Mouse (Mus musculus) splenic B cell, adult 2 months (primary cell): ENCODE data around the gene Gast.
A peak's percentile ranks its signal among the peaks of the same experiment; 100 is the strongest.

Source experiments
- DNase-seq: peaks from one replicate; pipeline ENCODE4 v3.0.0-alpha.2; 2011; ENCODE audit warnings: low read depth, low spot score
- H3K27me3 ChIP-seq: 2 replicates; pipeline ENCODE4 v1.6.1; 2012; ENCODE audit warnings: mild to moderate bottlenecking, low read length, moderate library complexity, mixed read lengths; ENCODE audit not compliant: control insufficient read depth, poor library complexity, insufficient read depth, severe bottlenecking
- H3K36me3 ChIP-seq: 2 replicates; pipeline ENCODE4 v1.6.1; 2012; ENCODE audit warnings: mild to moderate bottlenecking, low read length, moderate library complexity, mixed read lengths; ENCODE audit not compliant: control insufficient read depth, poor library complexity, insufficient read depth, severe bottlenecking

The Gast gene

GRCm38 (mm10) chr11:100362979-100363562 lies 28.9 kb downstream of the Gast start:
- Histone ChIP-seq H3K36me3 (no peaks in the 10 kb centered on the region), H3K27me3 (no peaks in the 10 kb centered on the region)
- DNase-seq: peak; percentile 66

- DNase-seq: no peak
- Histone ChIP-seq H3K27me3 (no peaks in the 10 kb centered on the region), H3K36me3 (no peaks in the 10 kb centered on the region)
These were observed 34.9 kb downstream of the Gast start for GRCm38 (mm10) chr11:100369145-100369544.

- H3K36me3 ChIP-seq: no peaks in the 10 kb centered on the region
- DNase-seq: no peak
- no peaks in the 10 kb centered on the region for H3K27me3 ChIP-seq
These were observed 35.6 kb downstream of the Gast start for GRCm38 (mm10) chr11:100369822-100370221.

DNA sequence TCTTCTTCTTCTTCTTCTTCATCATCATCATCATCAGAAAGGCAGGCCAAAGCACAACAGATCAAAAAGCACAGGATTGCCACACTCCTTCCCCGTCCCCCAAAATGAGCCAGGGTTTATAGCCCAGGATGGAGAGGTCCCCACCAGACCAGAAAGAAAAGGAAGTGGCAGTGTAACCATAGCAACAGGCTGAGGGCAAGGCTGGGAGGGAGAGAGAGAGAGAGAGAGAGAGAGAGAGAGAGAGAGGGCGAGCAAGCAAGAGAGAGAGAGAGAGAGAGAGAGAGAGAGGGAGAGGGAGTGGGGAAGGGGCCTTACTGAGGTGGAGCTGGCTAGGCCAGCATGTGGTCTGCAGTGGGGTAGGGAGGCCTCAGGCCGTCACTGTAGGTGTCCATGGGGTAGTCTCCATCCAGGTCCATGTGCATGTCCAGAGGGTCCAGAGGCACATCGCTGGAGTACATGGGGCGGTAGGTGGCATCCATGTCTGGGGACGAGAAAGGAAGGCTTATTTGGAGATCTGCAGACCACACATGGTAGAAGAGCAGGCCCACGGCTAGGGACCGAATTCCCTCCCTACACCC lies 37.9 kb downstream of the Gast start:
- no peaks in the 10 kb centered on the region for H3K36me3 ChIP-seq
- no peaks in the 10 kb centered on the region for H3K27me3 ChIP-seq
- DNase-seq: no peak

GRCm38 (mm10) chr11:100375127-100375526 lies 40.9 kb downstream of the Gast start:
- DNase-seq: no peak
- H3K27me3 ChIP-seq: no peaks in the 10 kb centered on the region
- no peaks in the 10 kb centered on the region for H3K36me3 ChIP-seq

DNA sequence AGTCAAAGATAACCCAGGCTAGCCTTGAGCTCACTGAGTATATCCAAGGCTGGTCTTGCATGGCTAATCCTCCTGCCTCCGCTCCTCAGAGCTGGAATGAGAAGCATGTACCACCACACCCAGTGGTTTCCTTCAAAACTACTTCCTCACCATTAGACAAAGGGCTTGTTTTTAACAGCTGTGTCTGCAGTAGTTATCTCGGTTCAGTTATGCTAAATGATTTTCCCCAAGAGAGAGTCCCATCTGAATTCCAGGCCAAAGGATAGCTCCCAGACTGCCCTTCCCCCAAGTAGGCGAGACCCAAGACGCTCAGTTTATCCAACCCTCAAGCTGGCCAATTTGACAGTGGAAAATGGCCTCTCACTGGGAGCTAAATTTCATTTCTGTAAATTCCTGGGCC lies 41.8 kb downstream of the Gast start:
- H3K27me3 ChIP-seq: no peaks in the 10 kb centered on the region
- no peaks in the 10 kb centered on the region for H3K36me3 ChIP-seq
- DNase-seq: no peak

DNA sequence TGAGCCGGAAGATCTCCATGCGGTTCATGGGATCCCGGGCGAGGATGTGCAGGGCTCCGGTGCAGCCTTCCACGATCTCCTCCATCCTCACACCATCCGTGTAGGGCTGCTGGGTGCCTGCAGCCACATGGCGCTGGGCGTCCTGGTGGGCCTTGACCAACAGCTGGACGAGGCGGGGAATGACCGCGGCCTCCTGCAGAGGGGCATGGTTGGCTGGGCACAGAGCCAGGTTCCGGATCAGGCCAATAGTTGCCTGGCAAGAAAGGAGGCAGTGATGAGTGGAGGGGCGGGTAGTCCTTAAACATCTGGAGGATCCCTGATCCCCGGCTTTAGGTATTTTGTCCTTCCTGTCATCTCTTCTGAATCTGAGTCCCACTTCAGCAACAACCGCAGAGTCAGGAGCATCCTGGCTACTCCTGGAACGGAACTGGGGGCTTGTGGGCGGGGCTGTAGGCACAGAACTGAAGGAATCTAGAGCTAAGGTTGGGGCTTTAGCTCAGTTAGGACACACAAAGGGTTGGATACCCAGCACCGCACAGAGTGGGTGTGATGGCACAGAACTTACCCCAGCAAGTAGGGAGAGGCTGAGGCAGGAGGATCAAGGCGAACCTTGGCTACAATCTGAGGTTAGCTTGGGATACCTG lies 42.7 kb downstream of the Gast start:
- DNase-seq: no peak
- no peaks in the 10 kb centered on the region for H3K27me3 ChIP-seq
- no peaks in the 10 kb centered on the region for H3K36me3 ChIP-seq

- no peak for DNase-seq
- Histone ChIP-seq H3K36me3 (no peaks in the 10 kb centered on the region), H3K27me3 (no peaks in the 10 kb centered on the region)
These were observed 43.8 kb downstream of the Gast start for GRCm38 (mm10) chr11:100377989-100378388.

- DNase-seq: no peak
- H3K36me3 ChIP-seq: no peaks in the 10 kb centered on the region
These were observed 44.2 kb downstream of the Gast start for GRCm38 (mm10) chr11:100378446-100378845.

GRCm38 (mm10) chr11:100379311-100379710 lies 45.1 kb downstream of the Gast start:
- no peaks in the 10 kb centered on the region for H3K27me3 ChIP-seq
- no peak for DNase-seq
- H3K36me3 ChIP-seq: no peaks in the 10 kb centered on the region

More at GRCm38 (mm10) chr11:100378446-100378845, 44.2 kb downstream of the Gast start:
- no peaks in the 10 kb centered on the region for H3K27me3 ChIP-seq

GRCm38 (mm10) chr11:100382682-100383081 lies 48.5 kb downstream of the Gast start:
- Histone ChIP-seq H3K36me3 (no peaks in the 10 kb centered on the region), H3K27me3 (no peaks in the 10 kb centered on the region)
- DNase-seq: no peak

DNA sequence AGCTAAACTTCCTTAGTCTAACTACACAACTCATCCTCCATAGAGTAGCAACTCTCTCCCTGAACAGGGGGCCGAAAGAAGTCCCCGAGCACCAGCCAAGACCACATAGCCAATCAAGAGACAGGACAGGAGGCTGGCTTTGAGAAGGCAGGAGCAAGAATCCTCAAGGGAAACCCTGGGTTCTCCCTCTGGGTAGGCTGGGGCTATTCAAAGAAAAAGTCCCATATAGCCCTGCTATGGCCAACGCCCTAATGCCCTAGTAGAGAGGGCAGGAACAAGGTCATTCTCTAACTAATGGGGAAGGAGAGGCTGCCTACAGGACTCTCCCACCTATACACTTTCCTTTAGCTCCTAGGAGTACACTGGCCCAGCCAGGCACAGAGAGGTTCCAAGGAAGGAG lies 50.8 kb downstream of the Gast start:
- no peak for DNase-seq
- H3K36me3 ChIP-seq: no peaks in the 10 kb centered on the region
- H3K27me3 ChIP-seq: no peaks in the 10 kb centered on the region

GRCm38 (mm10) chr11:100386586-100386985 lies 52.4 kb downstream of the Gast start:
- H3K36me3 ChIP-seq: no peaks in the 10 kb centered on the region
- H3K27me3 ChIP-seq: no peaks in the 10 kb centered on the region
- no peak for DNase-seq
